Mouse (Mus musculus): ENCODE results near the gene Pcgf6.
"Not testable (repeated sequence)": the region's sequence is repeated elsewhere in the genome, so short reads cannot be mapped to it uniquely, and the experiment has no call there.

Pcgf6 gene

DNA sequence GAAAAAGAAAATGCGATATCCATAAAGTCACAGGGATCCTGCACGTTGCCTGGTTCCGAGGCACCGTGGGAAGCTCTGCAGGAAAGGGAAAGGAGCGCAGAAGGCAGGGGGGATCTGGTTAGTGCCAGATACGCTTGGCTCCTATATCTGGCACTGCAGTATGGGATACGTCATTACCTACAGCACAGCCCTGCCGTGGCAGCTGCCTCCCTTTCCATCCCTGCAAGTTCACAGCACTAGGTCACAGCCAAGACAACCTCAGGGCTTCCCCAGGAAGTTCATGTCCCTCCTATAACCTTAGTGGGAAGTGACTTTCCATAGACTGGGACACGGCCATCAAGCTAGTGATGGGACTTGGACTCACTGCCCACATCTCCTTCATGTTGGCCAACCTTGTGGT lies 54.6 kb downstream of the Pcgf6 start:
- DNase-seq: no peak

DNA sequence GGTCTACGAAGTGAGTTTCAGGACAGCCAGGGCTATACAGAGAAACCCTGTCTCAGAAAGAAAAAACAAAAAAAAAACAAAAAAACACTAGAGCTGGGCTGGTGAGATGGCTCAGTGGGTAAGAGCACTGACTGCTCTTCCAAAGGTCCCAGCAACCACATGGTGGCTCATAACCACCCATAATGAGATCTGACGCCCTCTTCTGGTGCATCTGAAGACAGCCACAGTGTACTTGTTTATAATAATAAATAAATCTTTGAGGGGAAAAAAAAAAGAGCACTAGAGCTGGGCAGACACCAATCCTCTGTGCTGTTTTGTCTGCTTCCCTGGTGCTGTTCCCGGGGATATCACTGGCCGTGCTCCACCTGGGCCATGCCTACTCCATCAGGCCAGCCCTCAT lies 58.4 kb downstream of the Pcgf6 start:
- not testable (repeated sequence) for DNase-seq

DNA sequence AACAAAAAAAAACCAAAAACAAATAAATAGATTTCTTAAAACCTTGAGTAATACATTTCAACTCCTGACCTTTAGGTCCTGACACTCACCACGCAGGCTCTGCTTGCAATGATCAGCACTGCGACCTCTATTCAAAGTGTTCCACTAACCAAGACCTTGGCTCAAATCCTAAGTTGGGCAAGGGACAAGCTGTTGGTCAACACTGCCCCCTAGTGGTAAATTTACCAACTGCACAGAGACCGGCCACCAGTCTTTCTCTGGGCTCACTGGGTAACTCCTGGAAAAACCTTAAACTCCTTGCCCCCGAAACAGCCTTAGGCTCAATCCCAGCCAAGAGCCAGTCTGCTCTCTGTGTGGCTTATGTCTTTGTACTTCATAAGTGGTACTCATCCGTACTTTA lies 59.6 kb downstream of the Pcgf6 start:
- DNase-seq: peak; percentile 90

DNA sequence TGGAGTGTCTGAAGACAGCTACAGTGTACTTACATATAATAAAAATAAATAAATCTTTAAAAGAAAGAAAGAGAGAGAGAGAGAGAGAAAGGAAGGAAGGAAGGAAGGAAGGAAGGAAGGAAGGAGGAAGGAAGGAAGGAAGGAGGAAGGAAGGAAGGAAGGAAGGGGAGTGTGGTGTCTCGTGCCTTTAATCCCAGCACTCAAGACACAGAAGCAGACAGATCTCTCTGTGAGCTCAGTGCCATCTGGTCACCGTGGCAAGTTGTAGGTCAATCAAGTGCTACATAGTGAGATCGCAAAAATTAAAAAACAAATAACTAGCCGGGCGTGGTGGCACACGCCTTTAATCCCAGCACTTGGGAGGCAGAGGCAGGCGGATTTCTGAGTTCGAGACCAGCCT lies 60.1 kb downstream of the Pcgf6 start:
- not testable (repeated sequence) for DNase-seq

DNA sequence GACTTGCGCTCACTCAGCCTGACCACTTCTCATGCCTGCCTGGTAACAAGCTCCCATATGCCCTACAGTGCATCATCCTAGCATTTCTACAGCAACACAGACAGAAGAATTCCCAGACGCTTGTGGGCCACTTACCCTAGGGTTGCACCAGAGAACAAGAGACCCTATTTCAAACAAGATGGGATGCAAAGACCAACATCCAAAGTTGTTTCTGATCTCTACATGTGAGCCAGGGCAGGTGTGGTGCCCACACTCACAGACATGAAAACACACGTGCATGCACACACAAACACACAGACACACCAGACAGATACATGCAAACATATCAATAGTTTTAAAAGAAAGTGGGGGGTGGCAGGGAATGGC lies 60.6 kb downstream of the Pcgf6 start:
- DNase-seq: no peak

DNA sequence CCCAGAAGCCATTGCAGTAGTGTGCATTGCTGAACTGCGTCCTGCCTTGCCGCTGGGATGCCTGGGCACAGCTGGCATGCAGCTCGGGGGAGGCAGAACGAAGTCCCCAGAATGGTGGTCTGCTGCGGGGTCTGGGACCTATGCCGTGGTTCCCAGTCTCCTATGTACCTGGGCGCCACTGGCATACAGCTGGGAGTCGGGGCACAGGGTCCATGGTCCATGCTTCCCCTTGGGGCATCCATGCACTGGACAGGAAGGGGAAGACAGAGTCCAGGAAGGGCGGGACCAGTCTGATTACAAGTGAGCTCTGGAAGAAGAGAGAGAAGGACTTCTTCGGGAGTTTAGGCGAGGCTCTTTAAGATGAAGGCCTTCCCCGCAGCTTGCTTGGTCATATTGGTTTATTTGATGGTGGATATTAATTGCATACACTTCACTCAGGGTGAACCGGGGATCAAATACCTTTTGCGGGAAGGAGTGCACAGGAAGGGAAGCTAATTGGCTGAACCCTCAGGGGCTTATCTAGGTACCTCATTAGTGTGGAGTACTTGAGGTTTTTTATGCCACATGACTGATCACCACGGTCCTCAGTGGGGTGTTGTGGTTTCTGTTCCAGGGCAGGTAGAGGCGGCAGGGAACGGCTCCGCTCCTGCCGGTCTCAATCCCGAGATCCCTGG lies 61.1 kb downstream of the Pcgf6 start:
- DNase-seq: no peak

DNA sequence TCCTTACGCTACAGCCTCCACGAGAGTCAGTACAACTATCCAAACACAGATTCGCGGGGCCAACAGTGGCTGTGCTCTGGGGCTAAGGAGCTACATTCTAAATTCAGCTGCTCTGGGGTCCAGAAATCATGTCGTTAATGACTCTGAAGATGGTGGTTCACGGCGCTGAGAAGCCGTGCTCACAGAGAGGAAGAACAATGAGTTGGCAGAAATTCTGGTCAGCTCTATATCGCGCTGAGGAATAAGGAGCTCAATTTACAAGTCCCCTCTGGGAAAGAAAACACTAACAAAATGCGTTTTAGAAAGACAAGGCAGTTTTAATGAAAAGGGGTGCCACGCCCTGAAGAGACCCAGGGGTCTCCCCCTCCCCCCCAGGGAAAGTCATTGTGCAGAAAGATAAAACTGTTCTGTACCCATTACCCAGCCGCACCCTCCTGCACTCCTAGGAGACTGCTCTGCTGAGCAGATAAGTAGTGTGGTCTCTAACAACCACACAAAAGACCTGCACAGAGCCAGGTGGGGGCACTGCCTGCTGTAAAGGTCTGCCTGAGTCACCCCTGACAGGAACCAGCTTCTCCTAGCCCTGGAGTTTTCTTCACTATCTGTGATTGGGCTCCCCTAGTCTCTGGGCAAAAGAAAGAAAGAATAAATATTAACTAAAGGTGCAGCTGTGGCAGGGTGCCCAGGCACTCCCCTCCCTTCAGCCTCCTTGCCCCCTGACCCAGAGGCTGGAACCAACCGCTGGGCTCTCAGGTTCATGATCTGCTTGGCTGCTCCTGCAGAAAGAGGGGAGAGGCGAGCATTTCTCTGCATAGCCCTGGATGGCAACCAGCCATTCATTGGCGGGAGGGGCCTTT lies 62.2 kb downstream of the Pcgf6 start:
- peak; percentile 69 for DNase-seq

DNA sequence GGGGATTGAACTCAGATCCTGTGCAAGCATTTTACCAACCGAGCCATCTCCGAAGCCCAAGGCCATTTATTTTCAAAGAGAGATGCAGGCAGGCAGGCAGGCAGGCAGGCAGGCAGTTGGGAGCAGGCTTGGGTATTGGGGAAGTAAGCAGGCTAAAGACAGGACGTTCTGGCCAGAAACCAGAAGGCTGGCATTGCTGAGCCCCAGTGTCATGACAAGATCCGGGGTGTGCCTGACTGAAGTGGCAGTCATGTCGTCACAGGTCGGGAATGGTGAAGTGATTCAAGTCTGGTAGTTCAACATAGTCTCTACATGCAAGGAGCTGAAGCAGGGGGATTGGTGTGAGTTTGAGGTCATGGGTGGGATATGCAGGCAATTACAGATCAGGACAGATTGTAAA lies 63.1 kb downstream of the Pcgf6 start:
- DNase-seq: peak; percentile 51

DNA sequence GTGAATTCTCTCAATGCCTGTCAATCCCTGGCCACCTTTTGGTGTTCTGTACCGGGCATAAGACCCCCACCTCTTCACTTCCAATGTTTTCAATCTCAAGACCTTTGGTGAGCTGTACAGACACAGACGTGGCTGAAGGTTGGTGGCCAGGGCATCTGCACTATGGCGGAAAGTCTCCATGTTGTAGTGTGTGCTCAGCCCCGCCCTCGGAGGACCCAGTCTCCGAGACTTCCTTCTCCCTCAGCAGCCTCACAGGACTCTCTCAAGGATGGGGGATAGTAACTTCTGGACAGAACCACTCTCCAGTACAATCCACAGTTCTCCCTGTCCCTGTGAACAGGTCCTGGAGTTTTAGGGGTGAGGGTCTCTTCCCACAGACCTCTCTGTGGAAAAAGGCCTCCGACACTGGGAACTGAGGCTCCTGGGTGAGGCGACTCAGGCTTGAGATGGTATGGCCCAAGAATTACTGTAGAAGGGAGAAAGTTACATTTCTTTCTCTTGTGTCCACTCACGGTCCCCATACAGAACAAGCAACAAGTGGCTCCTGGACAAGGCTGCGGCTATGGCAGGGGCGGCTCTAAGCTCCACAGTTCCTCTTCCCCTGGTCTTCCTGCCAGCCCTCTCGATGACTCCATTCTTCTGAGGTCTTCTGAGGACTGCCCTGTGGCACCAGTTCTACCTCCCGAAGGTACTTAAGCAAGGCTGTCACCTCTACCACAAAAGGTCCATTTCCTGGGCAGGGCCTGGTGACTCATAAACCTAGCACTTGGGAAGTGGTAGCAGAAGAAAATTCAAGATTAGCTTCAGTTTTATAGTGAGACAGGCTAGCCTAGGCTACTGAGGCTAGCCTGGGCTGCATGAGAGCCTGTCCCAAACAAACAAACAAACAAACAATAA lies 65.7 kb downstream of the Pcgf6 start:
- peak; percentile 26 for DNase-seq

DNA sequence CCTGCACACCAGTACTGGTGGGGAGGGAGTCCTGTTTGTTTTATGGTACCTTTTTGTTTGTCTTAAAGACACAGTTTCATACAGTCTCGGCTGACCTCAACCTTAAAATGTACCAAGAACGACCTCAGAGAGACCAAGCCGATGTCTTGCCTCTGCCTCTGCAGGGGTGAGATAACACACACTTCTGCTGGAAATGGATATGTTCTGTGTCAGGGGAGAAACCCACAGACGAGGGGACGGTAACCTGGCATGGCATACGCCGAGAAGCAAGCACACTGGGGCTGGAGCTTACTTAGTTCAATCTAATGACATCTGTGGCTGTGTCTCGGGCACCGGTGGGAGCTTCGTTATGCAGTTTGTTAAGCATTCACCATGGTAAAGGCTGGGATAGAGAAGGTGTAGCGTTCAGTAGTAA lies 66.7 kb downstream of the Pcgf6 start:
- DNase-seq: no peak

All from lung, postnatal 10 days (tissue).